Comparison of ENCODE assay signal across 21 mouse cellular contexts in the genomic region with DNA sequence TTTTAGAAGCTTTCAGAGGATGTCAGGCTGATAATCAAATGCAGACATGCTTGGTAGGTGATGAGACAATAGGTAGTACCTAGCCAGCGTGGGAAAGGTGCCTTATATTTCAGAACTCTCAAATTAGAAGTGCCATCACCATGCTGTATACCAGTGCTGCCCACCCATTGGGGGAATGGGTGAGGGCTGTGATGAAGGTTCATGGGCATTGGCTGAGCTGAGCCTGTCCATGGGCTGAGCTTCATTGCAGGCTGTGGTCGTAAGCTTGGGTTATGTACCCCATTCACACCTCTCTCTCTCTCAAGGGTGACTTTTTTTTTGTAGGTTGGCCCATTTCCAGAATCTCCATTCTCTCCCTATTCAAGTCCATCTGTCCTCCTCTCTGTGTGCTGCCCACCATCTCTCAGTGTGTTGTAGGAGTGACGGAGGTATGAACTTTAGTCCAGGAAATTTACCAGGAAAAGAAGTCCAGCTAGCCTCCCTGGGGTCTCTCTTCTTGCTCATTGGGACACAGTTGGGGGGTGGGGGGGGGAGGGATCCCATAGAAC.
DNase-seq lines count a peak whose midpoint lies in the region; ATAC-seq and TF ChIP-seq lines count a peak whose summit lies in the region.
"Had no signal": no experiment of that assay in that cellular context is flagged by ENCODE, and none has a peak within 500 bp of the region (broad histone marks: within the 10 kb centered on the region; RNA-seq: fewer than 3 reads in every experiment).

No protein-coding gene starts in this region.

- H3K4me2 ChIP-seq in kidney, embryonic 16.5 days (replicated peaks; ENCODE audit: low read depth, low read length): no peak overlapping the region
- H3K4me2 ChIP-seq in forebrain, embryonic 15.5 days (replicated peaks): no peak overlapping the region
- H3K4me2 ChIP-seq: heart, embryonic 12.5 days; hindbrain, embryonic 12.5 days; limb, embryonic 13.5 days; liver, embryonic 13.5 days; lung, embryonic 14.5 days had no signal

- H3K4me1 ChIP-seq in kidney, embryonic 16.5 days (ENCODE audit: insufficient read depth, low read length): peaks cover 21% of the 10 kb centered on the region; the same call in 1 of the 2 replicates
- H3K4me1 ChIP-seq in cerebellum, adult 2 months (ENCODE audit: control insufficient read depth, insufficient read depth, low read length): peaks cover 15% of the 10 kb centered on the region
- peaks cover 10% of the 10 kb centered on the region for H3K4me1 ChIP-seq in forebrain, embryonic 15.5 days

- H3K4me3 ChIP-seq in kidney, embryonic 16.5 days (ENCODE audit: low read length): no peak overlapping the region
- no peak overlapping the region for H3K4me3 ChIP-seq in cerebellum, adult 2 months (replicated peaks; ENCODE audit: insufficient read depth, low read depth, low read length)
- H3K4me3 ChIP-seq in forebrain, embryonic 15.5 days: no peak overlapping the region
- H3K4me3 ChIP-seq: heart, embryonic 12.5 days; hindbrain, embryonic 12.5 days; limb, embryonic 13.5 days; liver, embryonic 13.5 days; myocyte had no signal

- H3K27ac ChIP-seq in kidney, embryonic 16.5 days (ENCODE audit: low read length): no peak overlapping the region
- H3K27ac ChIP-seq in cerebellum, adult 2 months (ENCODE audit: insufficient read depth, low read length): no peak overlapping the region
- no peak overlapping the region for H3K27ac ChIP-seq in forebrain, embryonic 15.5 days (replicated peaks)
- H3K27ac ChIP-seq: hindbrain, embryonic 12.5 days; limb, embryonic 13.5 days; liver, embryonic 13.5 days had no signal

- TF ChIP-seq CTCF in cerebellum, adult 2 months (IDR thresholded peaks at IDR 0.05; ENCODE audit: borderline replicate concordance, insufficient read depth, low read depth, low read length): no peak

- no peaks in the 10 kb centered on the region for H3K27me3 ChIP-seq in kidney, embryonic 16.5 days (ENCODE audit: insufficient read depth, low read length)
- no peaks in the 10 kb centered on the region for H3K27me3 ChIP-seq in cerebellum, adult 2 months (ENCODE audit: control insufficient read depth, insufficient read depth, low read length)
- no peaks in the 10 kb centered on the region for H3K27me3 ChIP-seq in forebrain, embryonic 15.5 days
- H3K27me3 ChIP-seq: heart, embryonic 12.5 days; hindbrain, embryonic 12.5 days; limb, embryonic 13.5 days; liver, embryonic 13.5 days had no signal

- 0 out of 2 replicates have a peak, but pooled peaks have one; percentile 51 for ATAC-seq in kidney, embryonic 16.5 days (ENCODE audit: low FRiP score, low TSS enrichment)
- ATAC-seq in forebrain, embryonic 15.5 days (replicated peaks): peak; percentile 45; the same call in 1 of the 2 replicates
- ATAC-seq: activated CD4-positive, CD25-positive, alpha-beta regulatory T cell, adult 4 months had no signal

- no peak for TF ChIP-seq POLR2A in cerebellum, adult 2 months (IDR thresholded peaks at IDR 0.05; ENCODE audit: borderline replicate concordance, insufficient read depth, low read length)

- H3K9me3 ChIP-seq in kidney, embryonic 16.5 days (ENCODE audit: low read length): no peaks in the 10 kb centered on the region
- H3K9me3 ChIP-seq in forebrain, embryonic 15.5 days: no peaks in the 10 kb centered on the region
- H3K9me3 ChIP-seq: G1E; heart, embryonic 12.5 days; hindbrain, embryonic 12.5 days; limb, embryonic 13.5 days; liver, embryonic 13.5 days had no signal

- WGBS in kidney, embryonic 16.5 days: 69% methylated on average over 3 of the region's 3 CpGs
- 16% methylated on average over 3 of the region's 3 CpGs for WGBS in cerebellum, adult 2 months
- 40% methylated on average over 3 of the region's 3 CpGs for WGBS in forebrain, embryonic 15.5 days

- no peaks in the 10 kb centered on the region for H3K36me3 ChIP-seq in kidney, embryonic 16.5 days (ENCODE audit: insufficient read depth, low read length)
- H3K36me3 ChIP-seq in forebrain, embryonic 15.5 days: no peaks in the 10 kb centered on the region
- H3K36me3 ChIP-seq: heart, embryonic 12.5 days; hindbrain, embryonic 12.5 days; limb, embryonic 13.5 days; liver, embryonic 13.5 days had no signal

- no peak overlapping the region for H3K9ac ChIP-seq in kidney, embryonic 16.5 days (replicated peaks; ENCODE audit: low read length)
- no peak overlapping the region for H3K9ac ChIP-seq in forebrain, embryonic 15.5 days (replicated peaks)
- H3K9ac ChIP-seq: heart, embryonic 12.5 days; hindbrain, embryonic 12.5 days; limb, embryonic 13.5 days; liver, embryonic 13.5 days; lung, embryonic 14.5 days had no signal

- peak; percentile 21 to 22 for DNase-seq in cerebellum, adult 18-20 months
- DNase-seq in cerebellum, postnatal 36 days: no peak
- DNase-seq in kidney, postnatal 36 days: no peak
- peak; percentile 31 to 58 for DNase-seq in cerebellum, adult 2 months
- DNase-seq in urinary bladder, postnatal 25 days (ENCODE audit: low spot score): no peak
- DNase-seq in heart, adult 18-20 months: no peak
- DNase-seq: adrenal gland, postnatal 10 days; heart, postnatal 14 days; kidney, adult 8-10 months; liver, embryonic 13.5 days; lung, embryonic 14.5 days; lung, postnatal 36 days; thymus, adult 18-20 months had no signal

Comparison
In these comparisons a context has a peak if more than half of its experiments do, and no peak if none do; other contexts are left out.
1. DNase-seq: peak in cerebellum, adult 18-20 months (2 of 2) and cerebellum, adult 2 months (2 of 2); none in cerebellum, postnatal 36 days (0 of 2), kidney, postnatal 36 days (0 of 2), urinary bladder, postnatal 25 days (single experiment) and heart, adult 18-20 months (0 of 2).